Mouse (Mus musculus): ENCODE results near the gene Gm10392. TPM values are rescaled to one million over a fixed set of nuclear protein-coding genes. Genes with fewer than 3 reads are reported as not detected.

Gm10392 gene
- total and polyA plus RNA-seq, 3 experiments: 0.10 to 0.27 TPM; not detected in 1

DNA sequence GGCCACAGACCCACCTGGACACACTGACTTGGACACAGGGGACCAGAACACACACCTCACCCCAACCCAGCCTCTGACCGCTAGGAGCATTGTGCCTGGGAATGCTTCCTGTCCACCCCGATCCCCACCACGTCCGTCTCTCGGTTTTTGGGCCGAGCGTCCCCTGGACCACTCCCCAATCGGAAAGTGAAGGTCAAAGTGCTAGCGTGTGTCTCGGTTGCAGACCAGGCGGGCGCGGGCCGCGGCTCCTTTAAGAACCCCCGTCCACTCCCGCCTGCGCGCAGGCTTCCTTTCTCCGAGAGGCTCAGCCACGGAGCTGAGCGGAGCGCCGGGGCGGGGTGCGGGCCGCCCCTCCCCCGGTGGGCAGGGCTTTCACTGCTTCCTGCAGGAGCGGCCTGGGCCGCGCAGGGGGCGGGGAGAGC, 26.1 kb downstream of the Gm10392 start (continued):
- TF ChIP-seq EP300 (IDR thresholded peaks at IDR 0.05; ENCODE audit: low read depth in 1 of 2, low read length in 2 of 2) (0 out of 4 replicates have a peak, but pooled peaks of 1 of the 2 experiments have one; percentile 7), UBTF (IDR thresholded peaks at IDR 0.05; ENCODE audit: borderline replicate concordance, insufficient read depth, low read depth, low read length) (no peak)

DNA sequence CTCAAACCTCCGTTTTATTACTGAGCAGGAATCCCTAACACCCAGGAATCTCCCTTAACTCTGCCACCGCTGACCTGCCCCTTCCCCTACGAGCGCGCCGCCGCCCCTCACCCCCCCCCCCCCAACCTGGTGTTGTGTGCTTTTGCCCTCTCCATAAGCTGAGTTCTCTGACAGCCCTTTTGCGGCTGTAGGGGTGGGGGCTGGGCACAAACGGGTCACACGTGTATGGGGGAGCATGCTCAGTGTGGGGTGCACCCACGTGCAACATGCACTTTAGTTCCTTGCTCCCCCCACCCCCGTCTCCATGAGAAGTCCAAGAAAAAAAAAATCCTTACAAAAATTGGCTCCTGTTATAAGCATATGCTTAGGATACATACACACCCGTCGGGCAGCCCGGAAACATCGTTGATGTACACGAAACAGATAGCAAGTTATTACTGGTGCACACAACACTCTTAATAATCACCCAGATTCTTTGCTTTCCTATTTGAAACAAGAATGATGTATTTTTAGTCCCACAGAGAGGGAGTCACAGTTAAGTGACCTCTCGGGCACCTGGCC, 26.6 kb downstream of the Gm10392 start:
- H3K4me1 ChIP-seq (ENCODE audit: control insufficient read depth in 1 of 2, insufficient read depth in 2 of 2, low read length in 2 of 2): peaks cover 2 to 34% of the 10 kb centered on the region in 2 experiments; a peak in 3 of 4 replicates
- H3K27me3 ChIP-seq (ENCODE audit: control insufficient read depth in 1 of 2, insufficient read depth in 2 of 2, low read length in 2 of 2): no peaks in the 10 kb centered on the region
- H3K36me3 ChIP-seq (ENCODE audit: control insufficient read depth in 1 of 2, insufficient read depth in 2 of 2, low read length in 2 of 2): peaks cover 0 to 25% of the 10 kb centered on the region in 2 experiments; a peak in 2 of 4 replicates
- H3K9me3 ChIP-seq (replicated peaks; ENCODE audit: insufficient read depth, low read length): no peaks in the 10 kb centered on the region
- H3K79me2 ChIP-seq (ENCODE audit: control insufficient read depth, insufficient read depth, low read length, poor library complexity): peaks cover 58% of the 10 kb centered on the region
- DNase-seq (ENCODE audit: low read depth, low spot score): peak; percentile 90
- TF ChIP-seq UBTF (IDR thresholded peaks at IDR 0.05; ENCODE audit: borderline replicate concordance, insufficient read depth, low read depth, low read length): 0 out of 2 replicates have a peak, but pooled peaks have one; percentile 17
- no peak for TF ChIP-seq MYB (IDR thresholded peaks at IDR 0.05; ENCODE audit: low read depth, low read length)
- TF ChIP-seq TBP (IDR thresholded peaks at IDR 0.05; ENCODE audit: low read depth, low read length): 0 out of 2 replicates have a peak, but pooled peaks have one; percentile 9
- TF ChIP-seq ETS1 (IDR thresholded peaks at IDR 0.05; ENCODE audit: low read depth, low read length): 0 out of 2 replicates have a peak, but pooled peaks have one; percentile 45
- TF ChIP-seq NRF1 (IDR thresholded peaks at IDR 0.05; ENCODE audit: insufficient read depth, low read depth, low read length, poor library complexity, severe bottlenecking): peak; percentile 76
- TF ChIP-seq MAZ (IDR thresholded peaks at IDR 0.05; ENCODE audit: low read depth, low read length): 0 out of 2 replicates have a peak, but pooled peaks have one; percentile 57
- peak; percentile 74; the same call in 1 of the 2 replicates for TF ChIP-seq CHD1 (IDR thresholded peaks at IDR 0.05; ENCODE audit: low read depth, low read length)
- TF ChIP-seq RAD21 (IDR thresholded peaks at IDR 0.05; ENCODE audit: low read depth, low read length): no peak
- TF ChIP-seq POLR2AphosphoS2 (IDR thresholded peaks at IDR 0.05; ENCODE audit: low read length): no peak
- TF ChIP-seq KAT2A (conservative IDR thresholded peaks at IDR 0.05; ENCODE audit: low read depth, low read length): no peak
- TF ChIP-seq MAX (IDR thresholded peaks at IDR 0.05; ENCODE audit: low read length): peak; percentile 97
- TF ChIP-seq SIN3A (IDR thresholded peaks at IDR 0.05; ENCODE audit: low read length): peak; percentile 86
- TF ChIP-seq GABPA (IDR thresholded peaks at IDR 0.05; ENCODE audit: low read depth, low read length): no peak
- TF ChIP-seq MEF2A (IDR thresholded peaks at IDR 0.05; ENCODE audit: extremely low read depth, insufficient replicate concordance, low read depth, low read length, poor library complexity, severe bottlenecking): no peak
- peak; percentile 61 for TF ChIP-seq HCFC1 (IDR thresholded peaks at IDR 0.05; ENCODE audit: low read depth, low read length)
- no peak for TF ChIP-seq POLR2AphosphoS5 (IDR thresholded peaks at IDR 0.05; ENCODE audit: borderline replicate concordance, low read depth, low read length)
- peak; percentile 73 for TF ChIP-seq USF1 (IDR thresholded peaks at IDR 0.05; ENCODE audit: low read depth, low read length)
- TF ChIP-seq ZKSCAN1 (IDR thresholded peaks at IDR 0.05; ENCODE audit: low read depth, low read length): no peak
- TF ChIP-seq BHLHE40 (IDR thresholded peaks at IDR 0.05; ENCODE audit: borderline replicate concordance, low read depth, low read length): peak; percentile 72
- TF ChIP-seq POLR2A (IDR thresholded peaks at IDR 0.05; ENCODE audit: control insufficient read depth in 1 of 2, insufficient read depth in 1 of 2, low read depth in 1 of 2, low read length in 2 of 2, poor library complexity in 1 of 2): 0 out of 4 replicates have a peak, but pooled peaks of 1 of the 2 experiments have one; percentile 16
- peak; percentile 98 for TF ChIP-seq MXI1 (IDR thresholded peaks at IDR 0.05; ENCODE audit: low read depth, low read length)
- no peak for TF ChIP-seq EP300 (IDR thresholded peaks at IDR 0.05; ENCODE audit: low read depth in 1 of 2, low read length in 2 of 2)
- TF ChIP-seq TAL1 (IDR thresholded peaks at IDR 0.05; ENCODE audit: low read length): no peak
- peak; percentile 38; the same call in 1 of the 2 replicates for TF ChIP-seq CHD2 (IDR thresholded peaks at IDR 0.05; ENCODE audit: low read length)
- peak; percentile 99 for TF ChIP-seq MYC (IDR thresholded peaks at IDR 0.05; ENCODE audit: low read depth, low read length)
- no peak for TF ChIP-seq RCOR1 (IDR thresholded peaks at IDR 0.05; ENCODE audit: low read depth, low read length)
- no peak for TF ChIP-seq MAFK (IDR thresholded peaks at IDR 0.05; ENCODE audit: borderline replicate concordance, low read depth, low read length)
- peak overlapping the region; percentile 93 for H3K9ac ChIP-seq (ENCODE audit: control insufficient read depth, low read depth, low read length, poor library complexity, severe bottlenecking)
- H3K4me3 ChIP-seq (ENCODE audit: control insufficient read depth in 1 of 2, insufficient read depth in 1 of 2, low read depth in 2 of 2, low read length in 2 of 2): peak overlapping the region; percentile 86 to 90
- peak overlapping the region; percentile 96 for H3K27ac ChIP-seq (ENCODE audit: control insufficient read depth, low read depth, low read length)
